Mouse (Mus musculus) thymus, postnatal 0 days (tissue): ENCODE measurements around the gene D430019H16Rik. TPM values are rescaled to one million over a fixed set of nuclear protein-coding genes. Genes with fewer than 3 reads are reported as not detected.

Experiments
- DNase-seq: peaks from one replicate; pipeline ENCODE4 v3.0.0-alpha.2; 2015; ENCODE audit warnings: low spot score
- polyA plus RNA-seq: library from polyadenylated mRNA; unstranded; fragments of >200 nt; fragmentation: Nextera tagmentation; extraction: Ambion mirVana; gene quantifications from 2 replicates; pipeline ENCODE4 v1.2.1, GENCODE M21; 2015

The D430019H16Rik gene
- polyA plus RNA-seq, 1 experiment from 2014 or later = 0.36 TPM

- no peak for DNase-seq
Measured at GRCm38 (mm10) chr12:105535968-105536760, 82.5 kb downstream of the D430019H16Rik start.

- DNase-seq = no peak
Measured at GRCm38 (mm10) chr12:105537162-105537561, 83.5 kb downstream of the D430019H16Rik start.

- no peak for DNase-seq
Measured at GRCm38 (mm10) chr12:105539649-105540048, 86.0 kb downstream of the D430019H16Rik start.

DNA sequence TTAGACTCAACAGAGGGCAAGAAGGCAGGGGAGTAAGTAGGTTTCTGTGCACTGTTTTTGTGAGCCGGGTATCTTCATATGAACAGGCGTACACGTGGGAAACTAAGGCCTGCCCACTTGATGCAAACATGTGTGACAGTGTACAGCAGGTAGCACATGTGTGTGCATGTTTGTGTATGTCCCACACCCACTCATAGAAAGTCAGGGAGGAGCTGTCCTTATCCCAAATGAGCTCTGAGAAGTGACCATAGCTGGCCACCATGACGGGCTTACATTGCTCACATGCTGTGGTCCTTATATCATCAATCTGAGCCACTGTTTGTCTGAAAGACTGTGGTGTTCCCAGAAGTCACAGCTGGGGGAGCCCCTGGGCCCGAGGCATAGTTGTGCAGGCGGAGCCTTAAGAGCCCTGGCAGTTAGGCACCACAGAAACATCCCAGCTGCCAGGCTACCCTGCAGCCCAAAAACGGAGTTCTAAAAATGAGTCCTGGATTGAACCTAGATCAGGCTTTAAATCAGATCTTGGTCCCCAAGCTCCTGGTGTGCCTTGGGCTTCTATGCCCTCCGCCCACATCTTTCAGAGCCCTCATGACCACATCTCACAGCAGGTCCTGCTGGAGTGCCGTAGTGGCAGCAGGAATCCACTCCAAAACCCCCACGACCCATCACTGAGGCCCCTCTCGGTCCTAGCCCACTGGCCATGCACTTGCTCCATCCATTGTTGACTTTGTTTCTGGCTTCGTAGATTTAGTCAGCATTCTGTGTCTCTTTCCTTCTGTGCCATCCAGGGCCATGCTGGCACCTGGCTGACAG lies 88.1 kb downstream of the D430019H16Rik start:
- no peak for DNase-seq

DNA sequence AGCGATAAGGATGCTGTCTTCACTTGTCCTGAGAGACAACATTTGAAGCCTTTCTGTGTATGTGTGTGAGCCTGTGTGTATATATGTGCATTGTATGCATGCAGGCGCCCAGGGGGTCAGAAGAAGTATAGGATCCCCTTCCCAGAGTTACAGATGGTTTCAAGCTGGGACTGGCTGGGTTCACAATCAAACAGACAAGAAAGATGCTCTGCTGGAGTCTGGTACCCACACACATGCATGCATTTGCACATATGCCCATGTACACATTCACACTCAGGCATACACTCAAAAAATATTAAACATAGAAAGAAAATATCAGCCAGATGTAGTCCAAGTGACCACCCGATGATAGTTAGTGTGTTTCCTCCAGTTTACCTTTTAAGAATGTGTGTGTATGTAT lies 88.9 kb downstream of the D430019H16Rik start:
- no peak for DNase-seq

Other genes with a start within 250 kb of the D430019H16Rik start
- gene Tcl1, start 231.1 kb upstream of the D430019H16Rik start, polyA plus RNA-seq = not detected in 2 replicates
- 0.08 TPM in 1 of 2 replicates, not detected in the other for gene Tunar, start 120.0 kb upstream of the D430019H16Rik start, polyA plus RNA-seq
- 1.7 and 1.8 TPM in 2 replicates for gene Bdkrb2, start 109.4 kb downstream of the D430019H16Rik start, polyA plus RNA-seq
- 0.86 and 1.1 TPM in 2 replicates for gene Bdkrb1, start 149.2 kb downstream of the D430019H16Rik start, polyA plus RNA-seq
- 34.4 and 36.6 TPM in 2 replicates for gene Gskip, start 231.0 kb downstream of the D430019H16Rik start, polyA plus RNA-seq
- gene Atg2b, start 231.4 kb downstream of the D430019H16Rik start, polyA plus RNA-seq = 9.0 and 10.4 TPM in 2 replicates